Mouse (Mus musculus): ENCODE results near the gene Uaca.

DNA sequence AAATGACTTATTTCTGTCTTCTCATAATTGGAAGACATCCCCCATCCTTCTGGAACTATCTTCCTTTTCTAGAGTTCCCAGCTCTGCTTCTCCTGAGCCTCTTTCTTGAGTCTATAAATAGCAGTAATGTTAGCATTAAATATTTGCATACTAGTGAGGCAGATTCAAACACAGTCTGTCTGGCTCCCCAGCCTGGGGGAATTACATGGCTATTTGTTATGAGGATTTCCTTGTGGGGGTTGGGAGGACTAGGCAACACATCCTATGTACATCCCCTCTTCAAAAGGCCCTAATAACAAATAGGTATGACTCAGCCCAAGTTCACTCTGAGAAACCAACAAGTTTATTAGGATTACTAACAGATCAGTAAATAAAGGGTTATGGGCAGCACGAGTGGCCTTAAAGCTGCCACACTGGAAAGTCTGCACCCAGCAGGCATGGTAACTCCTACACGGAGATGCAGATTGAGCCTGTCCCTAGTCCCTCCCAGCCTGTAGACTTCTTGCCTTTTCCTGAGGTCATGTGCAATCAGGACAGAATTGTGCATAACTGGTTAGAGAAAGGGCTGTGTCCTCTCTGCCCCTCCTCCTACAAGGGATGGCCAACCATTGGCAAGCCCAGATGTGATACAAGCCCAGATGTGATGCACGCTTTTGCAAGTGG, 105.6 kb downstream of the Uaca start:
- TF ChIP-seq CTCF (IDR thresholded peaks at IDR 0.05; ENCODE audit: borderline replicate concordance, control insufficient read depth, extremely low read depth, insufficient read depth, low read length, poor library complexity) (no peak), POLR2A (IDR thresholded peaks at IDR 0.05; ENCODE audit: control insufficient read depth, extremely low read depth, insufficient read depth, low read length, poor library complexity) (no peak)

Data from thymus, adult 2 months (tissue).